Mouse (Mus musculus): ENCODE results near the gene Xrcc4. TPM values are rescaled to one million over a fixed set of nuclear protein-coding genes. Genes with fewer than 3 reads are reported as not detected.
A peak's percentile ranks its signal among the peaks of the same experiment; 100 is the strongest.
"Not testable (repeated sequence)": the region's sequence is repeated elsewhere in the genome, so short reads cannot be mapped to it uniquely, and the experiment has no call there.

Gene Xrcc4
- polyA plus RNA-seq, 1 experiment from 2014 or later = 13.0 TPM

GRCm38 (mm10) chr13:89765966-89766365 is 323.4 kb downstream of the Xrcc4 start:
- Histone ChIP-seq H3K4me3 (replicated peaks) (no peak overlapping the region), H3K9me3 (peaks cover 4% of the 10 kb centered on the region; the same call in 1 of the 2 replicates), H3K36me3 (no peaks in the 10 kb centered on the region), H3K27ac (no peak overlapping the region), H3K27me3 (no peaks in the 10 kb centered on the region), H3K4me2 (no peak overlapping the region), H3K9ac (replicated peaks) (no peak overlapping the region), H3K4me1 (replicated peaks) (no peaks in the 10 kb centered on the region)
- ATAC-seq (ENCODE audit: insufficient number of reproducible peaks, insufficient read depth, low FRiP score, low TSS enrichment, low read depth) = no peak
- 73% methylated on average over 3 of the region's 3 CpGs for WGBS

GRCm38 (mm10) chr13:89762339-89762738 is 327.1 kb downstream of the Xrcc4 start:
- no peak overlapping the region for H3K4me3 ChIP-seq (replicated peaks)

GRCm38 (mm10) chr13:89756347-89756746 is 333.1 kb downstream of the Xrcc4 start:
- Histone ChIP-seq H3K4me3 (replicated peaks) (no peak overlapping the region), H3K4me1 (replicated peaks) (no peaks in the 10 kb centered on the region; the same call in 1 of the 2 replicates), H3K4me2 (no peak overlapping the region), H3K9me3 (no peaks in the 10 kb centered on the region), H3K36me3 (no peaks in the 10 kb centered on the region), H3K9ac (replicated peaks) (no peak overlapping the region), H3K27me3 (no peaks in the 10 kb centered on the region), H3K27ac (no peak overlapping the region)
- ATAC-seq (ENCODE audit: insufficient number of reproducible peaks, insufficient read depth, low FRiP score, low TSS enrichment, low read depth) = no peak

More at GRCm38 (mm10) chr13:89762339-89762738, 327.1 kb downstream of the Xrcc4 start:
- H3K4me1 ChIP-seq (replicated peaks) = no peaks in the 10 kb centered on the region; the same call in 1 of the 2 replicates
- no peaks in the 10 kb centered on the region for H3K9me3 ChIP-seq
- H3K9ac ChIP-seq (replicated peaks) = no peak overlapping the region
- H3K36me3 ChIP-seq = no peaks in the 10 kb centered on the region
- H3K27ac ChIP-seq = no peak overlapping the region
- ATAC-seq (ENCODE audit: insufficient number of reproducible peaks, insufficient read depth, low FRiP score, low TSS enrichment, low read depth) = no peak
- H3K27me3 ChIP-seq = no peaks in the 10 kb centered on the region
- WGBS = 73% methylated on average over 3 of the region's 3 CpGs
- H3K4me2 ChIP-seq = no peak overlapping the region

- not testable (repeated sequence) for ATAC-seq (ENCODE audit: insufficient number of reproducible peaks, insufficient read depth, low FRiP score, low TSS enrichment, low read depth); H3K4me3 ChIP-seq (replicated peaks); H3K27me3 ChIP-seq; H3K4me2 ChIP-seq; H3K36me3 ChIP-seq; H3K4me1 ChIP-seq (replicated peaks); H3K9ac ChIP-seq (replicated peaks); H3K27ac ChIP-seq; H3K9me3 ChIP-seq
- 30% methylated on average over 3 of the region's 3 CpGs for WGBS
Measured at GRCm38 (mm10) chr13:89750562-89750961, 338.8 kb downstream of the Xrcc4 start.

GRCm38 (mm10) chr13:89743201-89743600 is 346.2 kb downstream of the Xrcc4 start:
- H3K4me1 ChIP-seq (replicated peaks) = peaks cover 17% of the 10 kb centered on the region
- H3K9me3 ChIP-seq = no peaks in the 10 kb centered on the region
- H3K27me3 ChIP-seq = no peaks in the 10 kb centered on the region
- H3K4me2 ChIP-seq = peak overlapping the region; percentile 85
- no peak for ATAC-seq (ENCODE audit: insufficient number of reproducible peaks, insufficient read depth, low FRiP score, low TSS enrichment, low read depth)
- H3K9ac ChIP-seq (replicated peaks) = no peak overlapping the region
- 12% methylated on average over 8 of the region's 8 CpGs for WGBS
- H3K36me3 ChIP-seq = no peaks in the 10 kb centered on the region
- H3K4me3 ChIP-seq (replicated peaks) = peak overlapping the region; percentile 75
- 0 out of 2 replicates have a peak overlapping the region, but pooled peaks have one; percentile 96 for H3K27ac ChIP-seq

- Histone ChIP-seq H3K4me1 (replicated peaks) (peaks cover 16% of the 10 kb centered on the region), H3K9ac (replicated peaks) (peak overlapping the region; percentile 88), H3K4me3 (replicated peaks) (peak overlapping the region; percentile 75), H3K4me2 (peak overlapping the region; percentile 85), H3K27me3 (no peaks in the 10 kb centered on the region), H3K36me3 (no peaks in the 10 kb centered on the region), H3K27ac (peak overlapping the region; percentile 96), H3K9me3 (no peaks in the 10 kb centered on the region)
- ATAC-seq (ENCODE audit: insufficient number of reproducible peaks, insufficient read depth, low FRiP score, low TSS enrichment, low read depth) = no peak
- 2% methylated on average over 15 of the region's 15 CpGs for WGBS
Measured at GRCm38 (mm10) chr13:89742686-89743200, 346.7 kb downstream of the Xrcc4 start.

- Histone ChIP-seq H3K36me3 (no peaks in the 10 kb centered on the region), H3K9ac (replicated peaks) (peak within 1 kb of the TSS; percentile 88), H3K27me3 (no peaks in the 10 kb centered on the region), H3K4me3 (replicated peaks) (peak within 1 kb of the TSS; percentile 75), H3K4me1 (replicated peaks) (peaks cover 19% of the 10 kb centered on the region), H3K9me3 (no peaks in the 10 kb centered on the region), H3K4me2 (peak within 1 kb of the TSS; percentile 85), H3K27ac (peak within 1 kb of the TSS; percentile 96)
- peak; percentile 64 for ATAC-seq (ENCODE audit: insufficient number of reproducible peaks, insufficient read depth, low FRiP score, low TSS enrichment, low read depth)
- 0% methylated on average over 40 of the region's 40 CpGs for WGBS
Measured at GRCm38 (mm10) chr13:89741766-89742685, 347.4 kb downstream of the Xrcc4 start, which contains the start of gene Vcan. Vcan (minus strand) TSS chr13:89742509.

GRCm38 (mm10) chr13:89741116-89741551 is 348.3 kb downstream of the Xrcc4 start:
- ATAC-seq (ENCODE audit: insufficient number of reproducible peaks, insufficient read depth, low FRiP score, low TSS enrichment, low read depth) = no peak

GRCm38 (mm10) chr13:89740243-89741115 is 348.9 kb downstream of the Xrcc4 start:
- H3K36me3 ChIP-seq = no peaks in the 10 kb centered on the region
- H3K9ac ChIP-seq (replicated peaks) = peak overlapping the region; percentile 88
- under 1% methylated on average over 33 of the region's 33 CpGs for WGBS
- ATAC-seq (ENCODE audit: insufficient number of reproducible peaks, insufficient read depth, low FRiP score, low TSS enrichment, low read depth) = peak; percentile 83
- peak overlapping the region; percentile 85 for H3K4me2 ChIP-seq
- H3K4me3 ChIP-seq (replicated peaks) = peak overlapping the region; percentile 75
- H3K9me3 ChIP-seq = no peaks in the 10 kb centered on the region
- H3K27me3 ChIP-seq = no peaks in the 10 kb centered on the region
- peaks cover 19% of the 10 kb centered on the region for H3K4me1 ChIP-seq (replicated peaks)
- H3K27ac ChIP-seq = peak overlapping the region; percentile 96

More at GRCm38 (mm10) chr13:89741116-89741551, 348.3 kb downstream of the Xrcc4 start:
- Histone ChIP-seq H3K27me3 (no peaks in the 10 kb centered on the region), H3K27ac (peak overlapping the region; percentile 96), H3K36me3 (no peaks in the 10 kb centered on the region), H3K4me3 (replicated peaks) (peak overlapping the region; percentile 75), H3K4me2 (peak overlapping the region; percentile 85), H3K4me1 (replicated peaks) (peaks cover 19% of the 10 kb centered on the region), H3K9me3 (no peaks in the 10 kb centered on the region), H3K9ac (replicated peaks) (peak overlapping the region; percentile 88)
- WGBS = under 1% methylated on average over 14 of the region's 14 CpGs

- H3K36me3 ChIP-seq = no peaks in the 10 kb centered on the region
- H3K4me2 ChIP-seq = peak overlapping the region; percentile 85
- H3K4me3 ChIP-seq (replicated peaks) = peak overlapping the region; percentile 75
- peak overlapping the region; percentile 96 for H3K27ac ChIP-seq
- H3K4me1 ChIP-seq (replicated peaks) = peaks cover 23% of the 10 kb centered on the region
- ATAC-seq (ENCODE audit: insufficient number of reproducible peaks, insufficient read depth, low FRiP score, low TSS enrichment, low read depth) = peak; percentile 8; the same call in 1 of the 2 replicates
- peak overlapping the region; percentile 79 for H3K9ac ChIP-seq (replicated peaks)
- under 1% methylated on average over 24 of the region's 24 CpGs for WGBS
- H3K9me3 ChIP-seq = no peaks in the 10 kb centered on the region
- H3K27me3 ChIP-seq = no peaks in the 10 kb centered on the region
Measured at GRCm38 (mm10) chr13:89739696-89740242, 349.6 kb downstream of the Xrcc4 start.

Measured in limb, embryonic 12.5 days (tissue).